Mouse (Mus musculus): ENCODE data around the gene Nkx2-4. TPM values are rescaled to one million over a fixed set of nuclear protein-coding genes. Genes with fewer than 3 reads are reported as not detected.

Gene Nkx2-4
- not detected in 2 replicates for polyA plus RNA-seq (2014; fragmentation: Nextera tagmentation; extraction: Ambion mirVana)

GRCm38 (mm10) chr2:147085072-147085870 lies at the start of gene Nkx2-4:
TSS of gene Nkx2-4 (minus strand) at chr2:147085445.
- H3K9ac ChIP-seq (ENCODE audit: low read depth, low read length): no peak within 1 kb of the TSS
- H3K27me3 ChIP-seq (ENCODE audit: control insufficient read depth, insufficient read depth, low read length): peaks cover 75% of the 10 kb centered on the region
- 0 out of 2 replicates have a peak, but pooled peaks cover 7% of the 10 kb centered on the region for H3K4me1 ChIP-seq (ENCODE audit: control insufficient read depth, insufficient read depth, low read length)
- H3K9me3 ChIP-seq (ENCODE audit: control insufficient read depth, low read length): no peaks in the 10 kb centered on the region
- no peaks in the 10 kb centered on the region for H3K36me3 ChIP-seq (ENCODE audit: control insufficient read depth, insufficient read depth, low read length)
- 0 out of 2 replicates have a peak, but pooled peaks have one; percentile 32 for ATAC-seq (ENCODE audit: low FRiP score, low TSS enrichment)
- no peak within 1 kb of the TSS for H3K27ac ChIP-seq (ENCODE audit: low read depth, low read length)
- peak within 1 kb of the TSS; percentile 30 for H3K4me3 ChIP-seq (ENCODE audit: low read length)
- WGBS: under 1% methylated on average over 54 of the region's 82 CpGs
- peak within 1 kb of the TSS; percentile 49 for H3K4me2 ChIP-seq (replicated peaks; ENCODE audit: low read depth, low read length)

DNA sequence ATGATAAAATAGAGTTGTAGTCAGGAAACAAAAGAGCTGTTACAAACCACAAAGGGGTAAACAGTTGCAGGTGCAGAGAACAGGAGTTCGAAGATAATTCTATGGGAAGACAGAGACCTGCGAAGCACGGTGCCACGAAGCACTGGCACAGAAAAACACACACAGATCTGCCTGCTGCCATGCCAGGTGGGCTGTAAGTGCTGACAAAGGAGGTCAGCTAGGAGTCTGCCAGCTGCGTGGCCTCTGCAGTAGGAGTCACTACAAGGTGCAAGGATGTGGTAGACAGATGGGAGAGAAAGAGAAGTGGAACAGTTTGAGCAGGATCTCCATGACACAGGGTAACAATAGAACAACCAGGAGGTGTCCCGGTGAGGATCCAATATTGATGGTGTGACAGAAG lies 42.1 kb upstream of the Nkx2-4 start:
- no peak overlapping the region for H3K9ac ChIP-seq (ENCODE audit: low read depth, low read length)
- no peaks in the 10 kb centered on the region for H3K4me1 ChIP-seq (ENCODE audit: control insufficient read depth, insufficient read depth, low read length)
- no peak overlapping the region for H3K4me2 ChIP-seq (replicated peaks; ENCODE audit: low read depth, low read length)
- no peak for ATAC-seq (ENCODE audit: low FRiP score, low TSS enrichment)
- WGBS: 82% methylated on average over 6 of the region's 6 CpGs
- no peak overlapping the region for H3K27ac ChIP-seq (ENCODE audit: low read depth, low read length)
- H3K4me3 ChIP-seq (ENCODE audit: low read length): no peak overlapping the region
- H3K36me3 ChIP-seq (ENCODE audit: control insufficient read depth, insufficient read depth, low read length): no peaks in the 10 kb centered on the region
- H3K9me3 ChIP-seq (ENCODE audit: control insufficient read depth, low read length): no peaks in the 10 kb centered on the region
- no peaks in the 10 kb centered on the region for H3K27me3 ChIP-seq (ENCODE audit: control insufficient read depth, insufficient read depth, low read length)

GRCm38 (mm10) chr2:147119736-147120135 lies 34.5 kb upstream of the Nkx2-4 start:
- no peaks in the 10 kb centered on the region for H3K4me1 ChIP-seq (ENCODE audit: control insufficient read depth, insufficient read depth, low read length)
- H3K27me3 ChIP-seq (ENCODE audit: control insufficient read depth, insufficient read depth, low read length): no peaks in the 10 kb centered on the region
- no peaks in the 10 kb centered on the region for H3K9me3 ChIP-seq (ENCODE audit: control insufficient read depth, low read length)
- no peak overlapping the region for H3K9ac ChIP-seq (ENCODE audit: low read depth, low read length)
- H3K36me3 ChIP-seq (ENCODE audit: control insufficient read depth, insufficient read depth, low read length): no peaks in the 10 kb centered on the region
- WGBS: 91% methylated on average over 1 of the region's 1 CpGs
- no peak overlapping the region for H3K4me3 ChIP-seq (ENCODE audit: low read length)
- H3K4me2 ChIP-seq (replicated peaks; ENCODE audit: low read depth, low read length): no peak overlapping the region
- ATAC-seq (ENCODE audit: low FRiP score, low TSS enrichment): no peak
- no peak overlapping the region for H3K27ac ChIP-seq (ENCODE audit: low read depth, low read length)

GRCm38 (mm10) chr2:147086441-147086840 lies 1.2 kb upstream of the Nkx2-4 start:
- peaks cover 68% of the 10 kb centered on the region for H3K27me3 ChIP-seq (ENCODE audit: control insufficient read depth, insufficient read depth, low read length)
- WGBS: 13% methylated on average over 5 of the region's 5 CpGs

DNA sequence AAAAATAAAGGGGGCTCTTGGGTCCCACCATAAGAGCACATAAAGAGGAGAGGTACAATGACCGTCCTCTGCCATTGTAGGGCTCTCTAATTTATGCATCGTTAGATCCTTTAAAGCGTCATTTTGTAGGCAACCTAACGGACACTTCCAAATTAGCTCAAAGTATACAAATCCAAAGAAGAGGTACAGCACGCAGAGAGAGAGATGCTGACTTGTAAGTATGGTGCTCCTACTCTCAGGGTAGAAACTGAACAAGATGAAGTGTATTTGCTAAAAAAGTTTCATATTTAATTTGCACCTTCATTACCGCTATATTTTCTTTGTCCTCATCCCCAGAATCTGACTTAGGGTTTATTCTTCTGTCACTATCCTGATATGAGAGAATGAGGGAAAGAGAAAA lies 692 bp upstream of the Nkx2-4 start:
- Histone ChIP-seq H3K4me2 (replicated peaks; ENCODE audit: low read depth, low read length) (no peak overlapping the region), H3K27me3 (ENCODE audit: control insufficient read depth, insufficient read depth, low read length) (peaks cover 73% of the 10 kb centered on the region), H3K36me3 (ENCODE audit: control insufficient read depth, insufficient read depth, low read length) (no peaks in the 10 kb centered on the region), H3K4me1 (ENCODE audit: control insufficient read depth, insufficient read depth, low read length) (0 out of 2 replicates have a peak, but pooled peaks cover 7% of the 10 kb centered on the region), H3K9me3 (ENCODE audit: control insufficient read depth, low read length) (no peaks in the 10 kb centered on the region), H3K27ac (ENCODE audit: low read depth, low read length) (no peak overlapping the region), H3K4me3 (ENCODE audit: low read length) (no peak overlapping the region), H3K9ac (ENCODE audit: low read depth, low read length) (no peak overlapping the region)
- 4% methylated on average over 6 of the region's 6 CpGs for WGBS
- no peak for ATAC-seq (ENCODE audit: low FRiP score, low TSS enrichment)

More at GRCm38 (mm10) chr2:147086441-147086840, 1.2 kb upstream of the Nkx2-4 start:
- Histone ChIP-seq H3K4me2 (replicated peaks; ENCODE audit: low read depth, low read length) (no peak overlapping the region), H3K36me3 (ENCODE audit: control insufficient read depth, insufficient read depth, low read length) (no peaks in the 10 kb centered on the region), H3K4me1 (ENCODE audit: control insufficient read depth, insufficient read depth, low read length) (0 out of 2 replicates have a peak, but pooled peaks cover 7% of the 10 kb centered on the region), H3K9ac (ENCODE audit: low read depth, low read length) (no peak overlapping the region), H3K27ac (ENCODE audit: low read depth, low read length) (no peak overlapping the region), H3K9me3 (ENCODE audit: control insufficient read depth, low read length) (no peaks in the 10 kb centered on the region), H3K4me3 (ENCODE audit: low read length) (no peak overlapping the region)
- ATAC-seq (ENCODE audit: low FRiP score, low TSS enrichment): no peak

DNA sequence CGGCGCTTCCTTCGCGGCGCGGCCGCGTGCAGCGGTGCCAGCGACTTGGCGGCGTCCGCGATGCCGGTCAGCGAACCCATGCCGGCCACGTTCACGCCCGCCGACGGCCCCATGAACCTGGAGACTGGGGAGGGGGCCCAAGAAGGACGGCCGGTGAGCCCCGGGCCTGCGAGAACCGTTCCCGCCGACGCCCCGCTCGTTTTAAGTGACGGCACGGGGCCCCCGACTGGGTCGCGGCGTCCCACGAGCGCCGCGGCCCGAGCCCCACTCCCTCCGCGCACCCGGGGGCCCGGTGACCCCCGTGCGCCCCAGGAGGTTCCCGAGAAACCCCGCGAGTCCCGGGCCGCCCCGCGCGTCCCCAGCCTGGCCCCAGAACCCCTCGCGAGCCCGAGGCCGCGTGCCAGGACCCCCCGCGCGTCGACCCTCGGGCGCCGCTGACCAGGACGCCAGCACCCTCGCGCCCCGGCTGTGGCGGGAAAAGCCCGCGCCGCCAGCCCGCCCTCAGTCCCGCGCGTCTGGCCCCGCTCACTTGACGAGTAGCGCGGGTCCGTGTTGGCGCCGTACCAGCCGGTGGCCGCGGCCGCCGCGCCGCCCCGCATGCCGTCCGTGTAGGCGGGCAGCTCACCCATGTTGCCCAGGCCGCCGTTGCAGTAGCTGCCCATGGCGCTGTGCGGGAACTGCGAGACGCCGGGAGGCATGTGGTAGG lies 726 bp downstream of the Nkx2-4 start:
- Histone ChIP-seq H3K4me2 (replicated peaks; ENCODE audit: low read depth, low read length) (peak overlapping the region; percentile 49), H3K27ac (ENCODE audit: low read depth, low read length) (no peak overlapping the region), H3K36me3 (ENCODE audit: control insufficient read depth, insufficient read depth, low read length) (no peaks in the 10 kb centered on the region), H3K4me1 (ENCODE audit: control insufficient read depth, insufficient read depth, low read length) (0 out of 2 replicates have a peak, but pooled peaks cover 7% of the 10 kb centered on the region), H3K4me3 (ENCODE audit: low read length) (peak overlapping the region; percentile 30), H3K27me3 (ENCODE audit: control insufficient read depth, insufficient read depth, low read length) (peaks cover 72% of the 10 kb centered on the region), H3K9me3 (ENCODE audit: control insufficient read depth, low read length) (no peaks in the 10 kb centered on the region), H3K9ac (ENCODE audit: low read depth, low read length) (no peak overlapping the region)
- peak; percentile 30; the same call in 1 of the 2 replicates for ATAC-seq (ENCODE audit: low FRiP score, low TSS enrichment)
- WGBS: 1% methylated on average over 102 of the region's 106 CpGs

GRCm38 (mm10) chr2:147083471-147084365 lies 1.5 kb downstream of the Nkx2-4 start:
- Histone ChIP-seq H3K27ac (ENCODE audit: low read depth, low read length) (no peak overlapping the region), H3K9ac (ENCODE audit: low read depth, low read length) (no peak overlapping the region), H3K4me3 (ENCODE audit: low read length) (peak overlapping the region; percentile 30; the same call in 1 of the 2 replicates), H3K36me3 (ENCODE audit: control insufficient read depth, insufficient read depth, low read length) (no peaks in the 10 kb centered on the region), H3K27me3 (ENCODE audit: control insufficient read depth, insufficient read depth, low read length) (peaks cover 77% of the 10 kb centered on the region), H3K9me3 (ENCODE audit: control insufficient read depth, low read length) (no peaks in the 10 kb centered on the region), H3K4me2 (replicated peaks; ENCODE audit: low read depth, low read length) (no peak overlapping the region; the same call in 1 of the 2 replicates), H3K4me1 (ENCODE audit: control insufficient read depth, insufficient read depth, low read length) (0 out of 2 replicates have a peak, but pooled peaks cover 7% of the 10 kb centered on the region)
- WGBS: under 1% methylated on average over 72 of the region's 72 CpGs
- ATAC-seq (ENCODE audit: low FRiP score, low TSS enrichment): peak; percentile 45

DNA sequence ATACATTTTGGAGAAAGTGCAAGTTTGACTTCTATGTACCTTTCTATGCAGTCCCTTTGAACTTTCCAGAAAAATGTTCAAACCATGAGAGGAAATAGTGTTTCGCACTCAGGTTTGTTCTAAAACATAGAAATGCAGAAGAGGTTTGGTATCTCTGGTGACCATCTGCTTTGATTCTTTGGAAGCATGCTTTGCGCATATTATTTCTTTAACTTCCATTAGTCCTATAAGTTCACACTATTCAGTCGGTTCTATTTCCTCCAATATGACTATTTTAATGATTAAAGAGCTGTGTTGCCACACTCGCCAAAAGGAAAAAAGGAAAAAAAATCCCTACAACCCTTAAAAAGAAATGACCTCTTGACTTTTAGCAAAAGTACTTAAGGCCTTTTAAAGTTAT lies 2.9 kb downstream of the Nkx2-4 start:
- Histone ChIP-seq H3K9ac (ENCODE audit: low read depth, low read length) (no peak overlapping the region), H3K4me1 (ENCODE audit: control insufficient read depth, insufficient read depth, low read length) (0 out of 2 replicates have a peak, but pooled peaks cover 7% of the 10 kb centered on the region), H3K27ac (ENCODE audit: low read depth, low read length) (no peak overlapping the region), H3K27me3 (ENCODE audit: control insufficient read depth, insufficient read depth, low read length) (peaks cover 67% of the 10 kb centered on the region), H3K4me2 (replicated peaks; ENCODE audit: low read depth, low read length) (no peak overlapping the region), H3K4me3 (ENCODE audit: low read length) (no peak overlapping the region), H3K9me3 (ENCODE audit: control insufficient read depth, low read length) (no peaks in the 10 kb centered on the region), H3K36me3 (ENCODE audit: control insufficient read depth, insufficient read depth, low read length) (no peaks in the 10 kb centered on the region; the same call in 1 of the 2 replicates)
- 62% methylated on average over 4 of the region's 4 CpGs for WGBS
- ATAC-seq (ENCODE audit: low FRiP score, low TSS enrichment): no peak

All from kidney, embryonic 14.5 days (tissue).